Mouse (Mus musculus) liver, embryonic 11.5 days (tissue): Measurements from ENCODE around the gene Cda. TPM values are rescaled to one million over a fixed set of nuclear protein-coding genes. Genes with fewer than 3 reads are reported as not detected.

Source experiments
- ATAC-seq: fragments of 200-750 bp; cut with Nextera tagmentation; replicated peaks from 2 replicates; pipeline ENCODE4 v1.8.0; 2017; ENCODE audit warnings: moderate number of reproducible peaks, mild to moderate bottlenecking, moderate TSS enrichment, moderate library complexity; ENCODE audit not compliant: low FRiP score
- DNase-seq: peaks from one replicate; pipeline ENCODE4 v3.0.0-alpha.2; 2017; ENCODE audit warnings: low spot score
- H3K27ac ChIP-seq: fragments of 300-500 bp; sonication (generic); 2 replicates; pipeline ENCODE4 v1.5.1; 2014; ENCODE audit warnings: mild to moderate bottlenecking, low read depth, low read length, control low read depth
- H3K27me3 ChIP-seq: fragments of 300-500 bp; sonication (generic); replicated peaks from 2 replicates; pipeline ENCODE4 v1.6.1; 2014; ENCODE audit warnings: low read length, mixed read lengths; ENCODE audit not compliant: control insufficient read depth, insufficient read depth
- H3K36me3 ChIP-seq: fragments of 300-500 bp; sonication (generic); 2 replicates; pipeline ENCODE4 v1.6.1; 2014; ENCODE audit warnings: mild to moderate bottlenecking, low read length, moderate library complexity, mixed read lengths; ENCODE audit not compliant: control insufficient read depth, insufficient read depth
- H3K4me1 ChIP-seq: fragments of 300-500 bp; sonication (generic); replicated peaks from 2 replicates; pipeline ENCODE4 v1.6.1; 2014; ENCODE audit warnings: low read length, mixed read lengths; ENCODE audit not compliant: control insufficient read depth, insufficient read depth
- H3K4me2 ChIP-seq: fragments of 300-500 bp; sonication (generic); 2 replicates; pipeline ENCODE4 v1.6.1; 2014; ENCODE audit warnings: mild to moderate bottlenecking, control low read depth, moderate library complexity
- H3K4me3 ChIP-seq: fragments of 300-500 bp; sonication (generic); 2 replicates; pipeline ENCODE4 v1.5.1; 2014; ENCODE audit warnings: low read depth, low read length, control low read depth
- H3K9ac ChIP-seq: fragments of 300-500 bp; sonication (generic); 2 replicates; pipeline ENCODE4 v1.6.1; 2014; ENCODE audit warnings: low read depth, low read length, control low read depth
- H3K9me3 ChIP-seq: fragments of 300-500 bp; sonication (generic); 2 replicates; pipeline ENCODE4 v1.6.1; 2016; ENCODE audit warnings: low read length, inconsistent platforms, mixed read lengths; ENCODE audit not compliant: control insufficient read depth
- WGBS: fragments of 180-500 bp; shearing (Covaris S2); extraction: QIAGEN DNeasy Blood & Tissue Kit; methylation state at CpG from one replicate; pipeline ENCODE4 v1.1.7; 2014; 5-methylcytosine and 5-hydroxymethylcytosine counted together
- polyA plus RNA-seq: library from polyadenylated mRNA; unstranded; fragments of >200 nt; fragmentation: Nextera tagmentation; extraction: Ambion mirVana; gene quantifications from 2 replicates; pipeline ENCODE4 v1.2.1, GENCODE M21; 2014

Cda gene
- polyA plus RNA-seq, 1 experiment from 2014 or later: 7.2 TPM

- Histone ChIP-seq H3K4me1 (no peaks in the 10 kb centered on the region; the same call in 1 of the 2 replicates), H3K4me2 (no peak overlapping the region), H3K9ac (no peak overlapping the region), H3K36me3 (no peaks in the 10 kb centered on the region), H3K4me3 (no peak overlapping the region), H3K27ac (no peak overlapping the region), H3K9me3 (no peaks in the 10 kb centered on the region), H3K27me3 (no peaks in the 10 kb centered on the region; the same call in 1 of the 2 replicates)
- ATAC-seq: no peak
- DNase-seq: no peak
- 90% methylated on average over 12 of the region's 12 CpGs for WGBS
Measured at GRCm38 (mm10) chr4:138356551-138356950, 11.2 kb downstream of the Cda start.

DNA sequence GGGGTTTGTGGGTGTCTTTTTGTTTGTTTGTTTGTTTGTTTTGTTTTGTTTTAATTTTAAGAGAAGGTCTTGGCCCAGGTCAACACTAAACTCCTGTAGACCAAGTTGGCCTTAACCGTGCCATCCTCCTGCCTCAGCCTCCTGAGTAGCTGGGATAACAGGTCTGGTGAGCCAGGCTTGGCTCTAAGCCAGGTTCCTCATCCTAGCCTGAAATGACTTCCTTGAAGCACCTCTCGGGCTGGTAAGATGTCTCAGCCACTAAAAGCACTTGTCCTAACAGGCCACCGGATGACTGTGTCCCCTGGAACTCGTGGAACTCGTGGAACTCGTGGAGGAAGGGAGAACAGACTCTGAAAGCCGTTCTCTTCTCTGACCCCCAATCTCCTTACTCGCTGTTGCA, 11.7 kb downstream of the Cda start:
- H3K27ac ChIP-seq: no peak overlapping the region
- ATAC-seq (no peak), DNase-seq (no peak)
- no peaks in the 10 kb centered on the region; the same call in 1 of the 2 replicates for H3K4me1 ChIP-seq
- H3K9ac ChIP-seq: no peak overlapping the region
- no peak overlapping the region for H3K4me3 ChIP-seq
- no peaks in the 10 kb centered on the region for H3K9me3 ChIP-seq
- no peak overlapping the region for H3K4me2 ChIP-seq
- WGBS: 85% methylated on average over 8 of the region's 8 CpGs
- H3K36me3 ChIP-seq: no peaks in the 10 kb centered on the region
- no peaks in the 10 kb centered on the region; the same call in 1 of the 2 replicates for H3K27me3 ChIP-seq

GRCm38 (mm10) chr4:138355496-138355895, 12.3 kb downstream of the Cda start:
- Histone ChIP-seq H3K27ac (no peak overlapping the region), H3K4me2 (no peak overlapping the region), H3K9ac (no peak overlapping the region), H3K9me3 (no peaks in the 10 kb centered on the region), H3K4me3 (no peak overlapping the region), H3K27me3 (no peaks in the 10 kb centered on the region), H3K36me3 (no peaks in the 10 kb centered on the region), H3K4me1 (no peaks in the 10 kb centered on the region; the same call in 1 of the 2 replicates)
- DNase-seq (no peak), ATAC-seq (no peak)
- WGBS: 73% methylated on average over 2 of the region's 2 CpGs

GRCm38 (mm10) chr4:138353438-138354171, 14.2 kb downstream of the Cda start:
- Histone ChIP-seq H3K4me3 (no peak overlapping the region), H3K27ac (no peak overlapping the region), H3K9ac (no peak overlapping the region), H3K36me3 (no peaks in the 10 kb centered on the region), H3K4me1 (no peaks in the 10 kb centered on the region; the same call in 1 of the 2 replicates), H3K4me2 (no peak overlapping the region), H3K9me3 (no peaks in the 10 kb centered on the region), H3K27me3 (no peaks in the 10 kb centered on the region)
- DNase-seq (no peak), ATAC-seq (no peak)
- 73% methylated on average over 10 of the region's 10 CpGs for WGBS

- WGBS: 82% methylated on average over 6 of the region's 6 CpGs
- no peak overlapping the region for H3K9ac ChIP-seq
- H3K27ac ChIP-seq: no peak overlapping the region
- H3K36me3 ChIP-seq: no peaks in the 10 kb centered on the region
- H3K4me3 ChIP-seq: no peak overlapping the region
- DNase-seq (no peak), ATAC-seq (no peak)
- no peaks in the 10 kb centered on the region for H3K27me3 ChIP-seq
- no peak overlapping the region for H3K4me2 ChIP-seq
- no peaks in the 10 kb centered on the region for H3K9me3 ChIP-seq
- H3K4me1 ChIP-seq: no peaks in the 10 kb centered on the region; the same call in 1 of the 2 replicates
Measured at GRCm38 (mm10) chr4:138352692-138353091, 15.1 kb downstream of the Cda start.

GRCm38 (mm10) chr4:138351821-138352220, 16.0 kb downstream of the Cda start:
- Histone ChIP-seq H3K27me3 (no peaks in the 10 kb centered on the region), H3K4me2 (no peak overlapping the region), H3K9me3 (no peaks in the 10 kb centered on the region), H3K27ac (no peak overlapping the region), H3K9ac (no peak overlapping the region), H3K4me1 (no peaks in the 10 kb centered on the region; the same call in 1 of the 2 replicates), H3K36me3 (no peaks in the 10 kb centered on the region), H3K4me3 (no peak overlapping the region)
- DNase-seq (no peak), ATAC-seq (no peak)
- WGBS: 75% methylated on average over 5 of the region's 5 CpGs

GRCm38 (mm10) chr4:138348716-138349115, 19.1 kb downstream of the Cda start:
- Histone ChIP-seq H3K36me3 (no peaks in the 10 kb centered on the region), H3K9ac (no peak overlapping the region), H3K27me3 (no peaks in the 10 kb centered on the region), H3K9me3 (no peaks in the 10 kb centered on the region), H3K4me1 (no peaks in the 10 kb centered on the region), H3K27ac (no peak overlapping the region), H3K4me3 (no peak overlapping the region), H3K4me2 (no peak overlapping the region)
- ATAC-seq (no peak), DNase-seq (no peak)
- 71% methylated on average over 7 of the region's 7 CpGs for WGBS

DNA sequence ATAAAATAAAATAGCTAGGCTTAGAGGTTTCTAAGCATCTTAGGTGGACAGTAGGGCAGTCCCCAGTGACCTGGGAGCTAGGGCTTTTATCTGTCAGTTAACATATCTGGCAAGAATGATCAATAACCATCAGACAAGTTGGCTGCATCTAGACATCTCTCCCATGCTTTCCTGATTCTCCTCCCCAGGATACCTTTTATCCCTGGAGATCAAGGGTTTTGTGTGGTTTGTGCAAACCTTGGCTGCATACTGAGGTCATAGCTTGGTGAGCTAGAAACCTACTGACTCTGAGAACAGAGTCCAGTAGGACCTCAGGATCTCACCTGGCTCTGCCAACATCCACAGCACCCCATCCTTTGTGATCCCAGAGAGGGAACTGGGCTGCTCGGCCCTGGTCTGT, 20.5 kb downstream of the Cda start:
- Histone ChIP-seq H3K4me1 (no peaks in the 10 kb centered on the region; the same call in 1 of the 2 replicates), H3K36me3 (no peaks in the 10 kb centered on the region), H3K27me3 (no peaks in the 10 kb centered on the region), H3K9ac (no peak overlapping the region), H3K4me3 (no peak overlapping the region), H3K4me2 (no peak overlapping the region), H3K9me3 (no peaks in the 10 kb centered on the region), H3K27ac (no peak overlapping the region)
- no peak for DNase-seq
- 70% methylated on average over 1 of the region's 1 CpGs for WGBS
- no peak for ATAC-seq
